Mouse (Mus musculus): ENCODE data around the gene Tspear. TPM values are rescaled to one million over a fixed set of nuclear protein-coding genes. Genes with fewer than 3 reads are reported as not detected.
"Not testable (repeated sequence)": the region's sequence is repeated elsewhere in the genome, so short reads cannot be mapped to it uniquely, and the experiment has no call there.

The Tspear gene
- polyA plus RNA-seq, 1 experiment from 2014 or later, result 0.05 TPM

DNA sequence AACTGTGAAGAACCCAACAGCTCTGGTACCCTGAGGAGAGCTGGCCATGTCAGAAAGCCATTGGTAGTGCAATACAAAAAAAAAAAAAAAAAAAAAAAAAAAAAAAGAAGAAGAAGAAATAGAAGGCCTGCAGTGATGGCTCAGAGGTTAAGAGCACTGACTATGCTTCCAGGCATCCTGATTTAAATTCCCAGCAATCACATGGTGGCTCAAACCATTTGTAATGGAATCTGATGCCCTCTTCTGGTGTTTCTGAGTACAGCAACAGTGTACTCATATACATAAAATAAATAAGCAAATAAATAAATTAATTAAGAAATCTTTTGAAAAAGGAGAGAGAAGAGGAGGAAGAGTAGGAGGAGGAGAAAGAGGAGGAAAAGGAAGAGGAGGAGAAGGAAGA lies 67.1 kb downstream of the Tspear start:
- Histone ChIP-seq H3K36me3 (no peaks in the 10 kb centered on the region), H3K9me3 (replicated peaks) (no peaks in the 10 kb centered on the region), H3K27me3 (replicated peaks) (no peaks in the 10 kb centered on the region), H3K9ac (no peak overlapping the region), H3K4me1 (no peaks in the 10 kb centered on the region), H3K27ac (no peak overlapping the region), H3K4me2 (no peak overlapping the region), H3K4me3 (no peak overlapping the region)
- no peak for ATAC-seq

DNA sequence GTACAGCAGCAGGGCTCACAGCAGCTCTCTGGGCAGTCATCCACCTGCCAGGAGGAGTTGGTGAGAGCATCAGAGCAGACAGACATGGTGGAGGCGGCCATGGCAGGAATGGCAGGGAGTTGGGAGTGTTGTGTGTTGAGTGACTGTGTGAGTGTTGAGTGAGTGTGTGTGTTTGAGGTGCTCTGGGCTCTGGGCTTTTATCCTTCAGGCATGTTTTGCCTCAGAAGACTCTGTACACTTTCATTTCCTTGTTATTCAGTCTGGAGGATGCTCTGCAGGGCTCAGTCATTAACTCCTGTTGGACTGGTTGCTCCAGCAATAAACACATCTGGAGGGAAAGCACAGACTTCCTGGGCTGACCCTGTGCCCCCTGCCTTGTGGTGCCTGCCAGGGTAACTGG lies 73.2 kb downstream of the Tspear start, which contains the start of gene Gm3233:
Gm3233 (minus strand) TSS at position 101 of the 400 bp plus-strand sequence.
- H3K4me2 ChIP-seq; H3K27ac ChIP-seq; H3K9ac ChIP-seq; H3K36me3 ChIP-seq; H3K27me3 ChIP-seq (replicated peaks); ATAC-seq; H3K9me3 ChIP-seq (replicated peaks); H3K4me3 ChIP-seq; H3K4me1 ChIP-seq: not testable (repeated sequence)
- no CpG with 5 or more reads among the region's 1 CpGs for WGBS (ENCODE audit: insufficient replicate concordance)

GRCm38 (mm10) chr10:77769727-77770126 lies 83.4 kb downstream of the Tspear start:
- 63% methylated on average over 1 of the region's 1 CpGs for WGBS (ENCODE audit: insufficient replicate concordance)
- no peak overlapping the region for H3K27ac ChIP-seq
- no peak overlapping the region for H3K9ac ChIP-seq
- no peak overlapping the region for H3K4me2 ChIP-seq
- H3K27me3 ChIP-seq (replicated peaks), result no peaks in the 10 kb centered on the region
- H3K36me3 ChIP-seq, result no peaks in the 10 kb centered on the region
- H3K4me1 ChIP-seq, result no peaks in the 10 kb centered on the region
- no peak overlapping the region for H3K4me3 ChIP-seq
- ATAC-seq, result no peak
- H3K9me3 ChIP-seq (replicated peaks), result no peaks in the 10 kb centered on the region

DNA sequence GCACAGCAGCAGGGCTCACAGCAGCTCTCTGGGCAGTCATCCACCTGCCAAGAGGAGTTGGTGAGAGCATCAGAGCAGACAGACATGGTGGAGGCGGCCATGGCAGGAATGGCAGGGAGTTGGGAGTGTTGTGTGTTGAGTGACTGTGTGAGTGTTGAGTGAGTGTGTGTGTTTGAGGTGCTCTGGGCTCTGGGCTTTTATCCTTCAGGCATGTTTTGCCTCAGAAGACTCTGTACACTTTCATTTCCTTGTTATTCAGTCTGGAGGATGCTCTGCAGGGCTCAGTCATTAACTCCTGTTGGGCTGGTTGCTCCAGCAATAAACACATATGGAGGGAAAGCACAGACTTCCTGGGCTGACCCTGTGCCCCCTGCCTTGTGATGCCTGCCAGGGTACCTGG lies 84.9 kb downstream of the Tspear start, which contains the start of gene Gm3238:
Gm3238 (minus strand) TSS at position 101 of the 400 bp plus-strand sequence.
- ATAC-seq; H3K9ac ChIP-seq; H3K9me3 ChIP-seq (replicated peaks); H3K4me2 ChIP-seq; H3K27me3 ChIP-seq (replicated peaks); H3K27ac ChIP-seq; H3K36me3 ChIP-seq; H3K4me1 ChIP-seq; H3K4me3 ChIP-seq: not testable (repeated sequence)
- 45% methylated on average over 1 of the region's 1 CpGs for WGBS (ENCODE audit: insufficient replicate concordance)

GRCm38 (mm10) chr10:77772142-77772541 lies 85.8 kb downstream of the Tspear start:
- not testable (repeated sequence) for H3K4me1 ChIP-seq; H3K27me3 ChIP-seq (replicated peaks); H3K9ac ChIP-seq; H3K9me3 ChIP-seq (replicated peaks); H3K4me2 ChIP-seq; H3K4me3 ChIP-seq; H3K36me3 ChIP-seq; ATAC-seq; H3K27ac ChIP-seq
- 80% methylated on average over 3 of the region's 3 CpGs for WGBS (ENCODE audit: insufficient replicate concordance)

DNA sequence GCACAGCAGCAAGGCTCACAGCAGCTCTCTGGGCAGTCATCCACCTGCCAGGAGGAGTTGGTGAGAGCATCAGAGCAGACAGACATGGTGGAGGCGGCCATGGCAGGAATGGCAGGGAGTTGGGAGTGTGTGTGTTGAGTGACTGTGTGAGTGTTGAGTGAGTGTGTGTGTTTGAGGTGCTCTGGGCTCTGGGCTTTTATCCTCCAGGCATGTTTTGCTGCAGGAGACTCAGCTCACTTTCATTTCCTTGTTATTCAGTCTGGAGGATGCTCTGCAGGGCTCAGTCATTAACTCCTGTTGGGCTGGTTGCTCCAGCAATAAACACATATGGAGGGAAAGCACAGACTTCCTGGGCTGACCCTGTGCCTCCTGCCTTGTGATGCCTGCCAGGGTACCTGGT lies 90.5 kb downstream of the Tspear start, which contains the start of gene Gm7138:
Gm7138 (minus strand) TSS at position 101 of the 400 bp plus-strand sequence.
- 46% methylated on average over 1 of the region's 1 CpGs for WGBS (ENCODE audit: insufficient replicate concordance)
- H3K4me2 ChIP-seq; H3K27ac ChIP-seq; ATAC-seq; H3K9me3 ChIP-seq (replicated peaks); H3K36me3 ChIP-seq; H3K4me1 ChIP-seq; H3K4me3 ChIP-seq; H3K9ac ChIP-seq; H3K27me3 ChIP-seq (replicated peaks): not testable (repeated sequence)

- not testable (repeated sequence) for H3K36me3 ChIP-seq; H3K4me3 ChIP-seq; H3K27ac ChIP-seq; H3K9me3 ChIP-seq (replicated peaks); H3K4me1 ChIP-seq; H3K27me3 ChIP-seq (replicated peaks); H3K4me2 ChIP-seq; H3K9ac ChIP-seq; ATAC-seq
- 54% methylated on average over 1 of the region's 1 CpGs for WGBS (ENCODE audit: insufficient replicate concordance)
These were observed 96.1 kb downstream of the Tspear start, which contains the start of gene Gm3250 for GRCm38 (mm10) chr10:77782442-77782841. TSS of gene Gm3250 (minus strand) at chr10:77782542.

- WGBS (ENCODE audit: insufficient replicate concordance), result 47% methylated on average over 1 of the region's 3 CpGs
- H3K4me3 ChIP-seq; H3K9me3 ChIP-seq (replicated peaks); H3K9ac ChIP-seq; ATAC-seq; H3K36me3 ChIP-seq; H3K27ac ChIP-seq; H3K4me1 ChIP-seq; H3K27me3 ChIP-seq (replicated peaks); H3K4me2 ChIP-seq: not testable (repeated sequence)
These were observed 97.0 kb downstream of the Tspear start for GRCm38 (mm10) chr10:77783396-77783795.

GRCm38 (mm10) chr10:77787876-77788275 lies 101.5 kb downstream of the Tspear start, which contains the start of gene Gm7137:
TSS of gene Gm7137 (minus strand) at chr10:77788200.
- not testable (repeated sequence) for H3K4me1 ChIP-seq
- WGBS (ENCODE audit: insufficient replicate concordance), result 45% methylated on average over 1 of the region's 1 CpGs

GRCm38 (mm10) chr10:77788621-77789020 lies 102.3 kb downstream of the Tspear start:
- WGBS (ENCODE audit: insufficient replicate concordance), result 63% methylated on average over 2 of the region's 2 CpGs
- no peak overlapping the region for H3K9ac ChIP-seq
- no peak overlapping the region for H3K27ac ChIP-seq
- no peaks in the 10 kb centered on the region for H3K36me3 ChIP-seq
- no peaks in the 10 kb centered on the region for H3K27me3 ChIP-seq (replicated peaks)
- no peaks in the 10 kb centered on the region for H3K4me1 ChIP-seq
- H3K9me3 ChIP-seq (replicated peaks), result no peaks in the 10 kb centered on the region
- H3K4me3 ChIP-seq, result no peak overlapping the region
- no peak overlapping the region for H3K4me2 ChIP-seq
- no peak for ATAC-seq

More at GRCm38 (mm10) chr10:77787876-77788275, 101.5 kb downstream of the Tspear start, which contains the start of gene Gm7137:
- not testable (repeated sequence) for H3K9me3 ChIP-seq (replicated peaks); H3K27me3 ChIP-seq (replicated peaks); ATAC-seq; H3K36me3 ChIP-seq; H3K27ac ChIP-seq; H3K4me3 ChIP-seq; H3K4me2 ChIP-seq; H3K9ac ChIP-seq

GRCm38 (mm10) chr10:77794976-77795375 lies 108.6 kb downstream of the Tspear start, which contains the start of gene Gm9639:
TSS of gene Gm9639 (minus strand) at chr10:77795076.
- Histone ChIP-seq H3K4me3 (no peak within 1 kb of the TSS), H3K27ac (no peak within 1 kb of the TSS), H3K4me1 (0 out of 2 replicates have a peak, but pooled peaks cover 4% of the 10 kb centered on the region), H3K36me3 (no peaks in the 10 kb centered on the region), H3K4me2 (no peak within 1 kb of the TSS), H3K27me3 (replicated peaks) (no peaks in the 10 kb centered on the region), H3K9me3 (replicated peaks) (no peaks in the 10 kb centered on the region), H3K9ac (no peak within 1 kb of the TSS)
- 43% methylated on average over 2 of the region's 2 CpGs for WGBS (ENCODE audit: insufficient replicate concordance)
- no peak for ATAC-seq

GRCm38 (mm10) chr10:77797677-77798076 lies 111.3 kb downstream of the Tspear start:
- H3K27ac ChIP-seq, result no peak overlapping the region
- no peak for ATAC-seq

More at GRCm38 (mm10) chr10:77797677-77798076, 111.3 kb downstream of the Tspear start:
- Histone ChIP-seq H3K4me2 (no peak overlapping the region), H3K9me3 (replicated peaks) (no peaks in the 10 kb centered on the region), H3K4me1 (0 out of 2 replicates have a peak, but pooled peaks cover 4% of the 10 kb centered on the region), H3K9ac (no peak overlapping the region), H3K4me3 (no peak overlapping the region), H3K36me3 (no peaks in the 10 kb centered on the region), H3K27me3 (replicated peaks) (no peaks in the 10 kb centered on the region)
- 22% methylated on average over 3 of the region's 3 CpGs for WGBS (ENCODE audit: insufficient replicate concordance)
